Mouse (Mus musculus) brain, embryonic 14.5 days (tissue): ENCODE data around the gene Dennd4b.

Experiments
- CTCF ChIP-seq: fragments of 200-500 bp; IDR thresholded peaks from 2 replicates; pipeline ENCODE4 v1.5.1; 2012; ENCODE audit warnings: inconsistent platforms, mild to moderate bottlenecking, moderate library complexity, borderline replicate concordance; ENCODE audit not compliant: insufficient read depth, insufficient read length; ENCODE audit errors: extremely low read depth
- POLR2A ChIP-seq: fragments of 200-500 bp; IDR thresholded peaks from 2 replicates; pipeline ENCODE4 v1.6.1; 2012; ENCODE audit warnings: mild to moderate bottlenecking, inconsistent platforms, borderline replicate concordance; ENCODE audit not compliant: poor library complexity, insufficient read depth, insufficient read length, severe bottlenecking; ENCODE audit errors: extremely low read depth

DNA sequence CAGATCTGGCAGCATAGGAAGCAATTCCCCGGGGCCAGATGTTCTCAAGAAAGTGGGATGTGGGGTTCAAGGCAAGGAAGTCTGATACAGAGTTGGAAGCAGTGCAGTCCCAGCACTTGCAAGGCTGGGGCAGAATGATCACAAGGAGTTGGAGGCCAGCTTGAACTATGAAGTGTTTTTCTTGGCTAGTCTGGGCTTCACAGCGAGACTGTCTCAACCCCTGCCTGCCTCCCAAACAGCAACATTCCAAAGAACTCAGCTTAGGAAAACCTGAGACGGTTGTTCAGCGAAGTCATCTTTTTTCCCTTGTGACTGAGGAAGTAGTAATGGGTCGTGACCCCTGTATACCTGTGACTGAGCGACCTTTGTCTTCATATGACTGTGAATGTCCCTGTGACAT, 14.2 kb upstream of the Dennd4b start:
- TF ChIP-seq CTCF (no peak), POLR2A (no peak)
